Mouse (Mus musculus) urinary bladder, adult 2 months (tissue): ENCODE measurements around the gene Cdk17. TPM values are rescaled to one million over a fixed set of nuclear protein-coding genes. Genes with fewer than 3 reads are reported as not detected.

Experiments used
- DNase-seq: peaks from one replicate; pipeline ENCODE4 v3.0.0; 2022; ENCODE audit warnings: low spot score
- polyA plus RNA-seq: library from polyadenylated mRNA; depleted of rRNA; stranded (reverse); fragments of >200 nt; gene quantifications from 2 replicates; pipeline ENCODE4 v1.2.3, GENCODE M21; 2012; rRNA removed

Gene Cdk17
- polyA plus RNA-seq = 27.2 and 27.6 TPM in 2 replicates

DNA sequence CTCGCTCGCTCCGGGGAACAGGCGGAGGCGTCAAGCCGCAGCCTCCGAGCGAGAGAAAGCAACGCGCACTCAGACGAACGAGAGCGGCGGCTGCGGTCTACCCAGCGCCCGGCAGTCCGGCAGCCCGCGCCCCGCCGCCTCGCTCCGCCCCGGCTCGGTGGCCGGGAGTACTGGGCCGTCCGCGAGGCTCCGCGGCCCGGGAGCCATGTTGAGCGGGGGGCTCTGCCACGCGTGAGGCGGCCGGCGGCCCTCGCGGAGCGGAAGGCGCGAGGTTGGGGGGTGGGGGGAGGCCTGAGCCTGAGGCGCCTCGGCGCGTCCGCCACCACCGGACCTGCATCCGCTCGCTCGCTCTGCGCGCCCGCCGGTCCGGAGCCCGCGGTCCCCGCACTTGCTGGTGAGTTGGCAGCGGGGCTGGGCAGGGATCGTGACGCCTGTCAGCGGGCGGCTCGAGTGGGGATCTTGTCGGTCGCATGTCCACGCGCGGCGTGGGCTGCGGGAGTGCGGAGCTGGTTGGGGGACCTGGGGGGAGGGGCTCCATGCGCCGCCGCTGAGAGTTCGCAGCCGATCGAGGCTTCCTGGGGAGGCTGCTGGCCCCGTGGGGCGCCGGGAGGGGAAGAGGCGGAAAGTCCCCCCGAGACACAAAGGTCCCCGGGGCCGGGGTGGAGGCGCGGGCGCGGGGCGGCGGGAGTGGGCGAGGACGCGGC lies at the start of gene Cdk17:
Cdk17 (plus strand) TSS at position 69 of the 704 bp plus-strand sequence.
- peak; percentile 84 for DNase-seq

DNA sequence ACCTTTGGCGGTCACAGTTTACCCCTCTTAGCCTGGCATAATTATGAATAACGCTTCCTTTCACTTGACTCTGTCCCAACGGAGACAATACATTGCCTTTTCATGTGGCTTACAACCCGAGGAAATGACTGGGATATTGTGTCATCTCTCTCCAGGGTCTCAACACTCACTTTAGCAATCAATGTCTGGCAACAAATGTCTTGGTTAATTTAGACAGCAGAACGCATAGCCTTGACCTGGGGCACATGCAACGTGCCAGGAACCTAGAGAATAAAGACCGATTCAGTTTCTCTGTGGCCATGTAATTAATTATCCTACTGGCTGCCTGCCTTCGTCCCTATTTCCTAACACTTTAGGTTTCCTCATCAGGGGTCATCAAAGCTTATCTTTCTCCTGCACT lies 49.3 kb upstream of the Cdk17 start:
- DNase-seq = no peak

DNA sequence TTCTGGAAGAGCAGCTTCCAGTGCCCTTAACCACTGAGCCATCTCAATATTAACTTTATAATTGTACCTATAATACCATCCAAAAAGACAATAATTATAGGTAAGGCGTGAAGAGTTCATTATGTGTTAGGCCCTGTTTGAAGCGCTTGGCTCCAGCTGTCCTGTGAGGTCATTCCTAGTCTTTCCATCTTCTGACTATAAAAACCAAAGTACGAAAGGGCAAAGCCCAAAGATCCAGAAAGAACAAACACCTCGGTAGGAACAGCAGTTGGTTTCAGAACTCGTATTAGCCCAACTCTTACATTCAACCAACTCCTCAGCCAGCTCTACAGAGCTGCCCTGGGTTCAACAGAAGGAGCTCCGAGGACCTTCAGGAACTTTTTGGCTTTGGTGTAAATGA lies 48.7 kb upstream of the Cdk17 start:
- no peak for DNase-seq

DNA sequence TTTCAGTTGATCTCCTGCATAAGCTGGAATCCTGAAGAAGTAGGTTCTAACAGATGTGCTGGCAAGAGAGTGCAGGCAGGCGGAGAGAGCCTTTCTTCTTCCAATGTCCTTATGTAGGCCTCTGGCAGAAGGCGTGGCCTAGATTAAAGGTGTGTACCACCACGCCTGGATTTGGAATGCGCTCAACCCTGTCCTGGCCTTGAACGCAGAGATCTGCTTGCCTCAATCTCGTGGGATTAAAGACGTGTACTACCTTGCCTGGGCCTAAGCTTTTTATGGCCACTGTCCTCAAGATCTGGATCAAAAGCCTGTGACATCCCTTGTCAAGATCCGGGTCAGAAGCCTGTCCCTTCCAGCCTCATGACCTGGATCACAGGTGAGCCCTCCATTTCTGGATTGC lies 46.7 kb upstream of the Cdk17 start:
- no peak for DNase-seq

DNA sequence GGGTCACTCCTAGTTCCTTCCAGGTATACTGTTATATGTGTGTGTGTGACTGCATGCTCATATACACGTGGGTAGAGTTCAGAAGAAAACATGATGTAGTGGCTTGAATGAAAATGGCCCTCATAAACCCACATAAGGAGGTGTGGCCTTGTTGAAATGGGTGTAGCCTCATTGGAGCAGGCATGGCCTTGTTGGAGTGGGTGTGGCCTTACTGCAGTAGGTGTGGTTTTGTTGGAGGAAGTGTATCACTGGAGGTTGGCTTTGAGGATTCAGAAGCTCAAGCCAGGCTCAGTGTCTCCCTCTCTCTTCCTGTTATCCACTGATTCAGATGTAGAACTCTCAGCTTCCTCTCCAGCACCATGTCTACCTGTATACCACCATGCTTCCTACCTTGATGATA lies 45.9 kb upstream of the Cdk17 start:
- no peak for DNase-seq

DNA sequence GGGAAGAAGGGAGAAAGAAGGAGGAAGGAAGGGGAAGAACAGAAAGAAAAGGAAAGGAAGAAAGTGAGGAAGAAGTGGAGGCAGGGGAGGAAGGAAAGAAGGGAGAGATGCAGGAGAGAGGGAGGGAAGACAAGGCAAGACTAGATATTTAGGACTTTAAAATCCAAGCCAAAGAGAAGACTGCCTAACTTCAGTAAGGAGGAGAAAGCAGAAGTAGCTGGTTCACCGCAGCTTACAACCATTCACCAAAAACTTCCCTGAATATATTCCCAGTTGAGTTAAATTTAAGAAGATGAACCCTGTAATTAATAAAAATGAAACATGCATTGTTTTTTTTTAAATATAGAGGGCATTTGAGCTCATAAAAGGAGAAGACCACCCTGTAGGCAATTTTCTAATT lies 44.9 kb upstream of the Cdk17 start:
- no peak for DNase-seq

DNA sequence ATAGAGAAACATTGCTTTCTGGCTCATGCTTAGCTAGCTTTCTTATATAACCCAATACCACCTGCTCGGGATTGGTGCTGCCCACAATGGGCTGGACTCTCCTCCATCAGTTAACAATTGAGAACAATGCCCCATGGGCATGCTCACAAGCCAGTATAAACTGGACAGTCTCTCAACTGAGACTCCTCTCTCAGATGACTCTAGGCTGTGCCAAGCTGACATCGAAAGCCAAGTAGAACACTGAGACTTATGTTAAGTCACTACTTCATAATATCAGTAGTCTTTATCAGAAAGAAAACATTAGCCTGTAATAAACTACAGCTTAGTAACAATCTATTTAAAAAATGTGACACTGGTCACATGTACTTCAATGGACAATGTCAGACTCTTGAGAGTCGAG lies 44.0 kb upstream of the Cdk17 start:
- DNase-seq = no peak

DNA sequence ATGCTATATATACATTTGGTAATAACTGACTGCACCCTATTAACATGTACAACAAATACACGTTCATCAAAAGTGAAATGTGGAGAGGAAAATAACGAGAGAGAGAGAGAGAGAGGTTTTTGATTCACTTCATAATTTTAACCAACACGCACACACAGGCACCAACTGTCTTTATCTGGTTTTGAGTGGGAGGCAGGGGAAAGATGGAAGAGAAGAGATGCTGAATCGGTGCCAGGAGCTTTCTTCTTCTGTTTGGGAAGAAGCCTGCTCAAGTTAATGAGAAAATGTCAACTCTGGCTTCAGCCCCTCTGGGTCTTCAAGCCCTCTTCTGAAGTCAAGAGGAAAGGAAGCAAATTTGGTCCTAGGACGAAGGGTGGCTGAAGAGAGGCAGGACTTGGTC lies 40.9 kb upstream of the Cdk17 start:
- DNase-seq = no peak

DNA sequence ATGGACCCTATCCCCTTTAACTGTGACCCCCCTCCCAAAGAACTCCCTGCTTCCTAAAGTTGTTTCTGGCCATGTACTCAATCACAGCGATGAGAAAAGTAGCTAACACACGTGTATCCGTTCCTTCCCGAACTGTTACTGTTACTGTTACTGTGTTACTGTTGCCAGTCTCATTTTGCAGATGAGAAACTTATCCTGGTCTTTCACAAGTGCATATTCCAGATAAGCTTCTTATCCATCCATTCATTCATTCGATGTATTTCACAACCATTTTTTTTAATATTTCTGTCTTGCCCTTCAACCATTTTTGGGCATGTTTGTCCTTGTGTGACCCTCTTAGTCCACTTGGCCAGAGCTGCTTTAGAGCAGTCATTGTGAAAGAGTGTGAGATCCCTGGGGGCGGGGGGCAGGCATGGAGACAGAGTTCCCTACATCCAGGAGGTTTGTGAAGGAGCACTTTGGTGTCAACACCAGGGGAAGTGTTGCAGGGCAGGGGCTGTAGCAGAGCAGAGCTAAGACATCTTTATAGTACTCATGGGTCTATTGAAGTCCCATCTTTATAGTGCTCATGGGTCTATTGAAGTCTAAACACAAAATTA lies 39.3 kb upstream of the Cdk17 start:
- no peak for DNase-seq

DNA sequence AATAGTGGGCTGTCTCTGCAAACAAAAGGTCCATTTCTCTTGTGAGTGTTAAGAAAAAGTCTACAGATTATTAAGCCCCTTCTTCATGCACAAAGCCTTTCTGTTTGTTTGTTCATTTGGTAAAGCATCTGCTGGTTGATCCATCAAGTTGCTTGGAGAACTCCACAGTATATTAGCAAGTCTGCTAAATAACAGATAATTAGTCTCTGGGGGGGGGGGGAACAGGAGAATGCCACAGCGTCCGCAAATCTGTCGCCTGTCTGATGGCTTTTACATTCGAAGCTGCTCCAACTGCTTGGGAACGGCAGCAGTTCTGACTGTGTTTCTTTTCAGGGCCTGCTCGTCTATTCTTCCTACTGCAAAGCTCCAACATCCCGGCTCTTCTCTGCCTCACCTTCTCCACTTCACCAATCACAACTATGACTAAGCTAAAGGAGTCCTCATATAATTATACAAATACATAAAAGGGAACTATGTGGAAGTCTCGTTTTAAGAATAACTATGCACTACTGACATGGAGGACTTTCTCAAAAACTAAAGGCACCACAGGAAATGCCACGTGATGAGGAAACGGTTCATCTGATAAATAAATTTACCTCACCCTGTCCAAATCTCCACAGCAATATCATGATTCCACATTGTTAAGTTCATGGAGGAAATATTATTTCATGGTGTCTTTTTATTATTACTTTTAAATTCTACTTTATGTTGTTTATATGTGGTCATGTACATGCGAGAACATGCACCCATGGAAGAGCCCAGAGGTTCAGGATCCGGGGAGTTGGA lies 38.1 kb upstream of the Cdk17 start:
- no peak for DNase-seq

DNA sequence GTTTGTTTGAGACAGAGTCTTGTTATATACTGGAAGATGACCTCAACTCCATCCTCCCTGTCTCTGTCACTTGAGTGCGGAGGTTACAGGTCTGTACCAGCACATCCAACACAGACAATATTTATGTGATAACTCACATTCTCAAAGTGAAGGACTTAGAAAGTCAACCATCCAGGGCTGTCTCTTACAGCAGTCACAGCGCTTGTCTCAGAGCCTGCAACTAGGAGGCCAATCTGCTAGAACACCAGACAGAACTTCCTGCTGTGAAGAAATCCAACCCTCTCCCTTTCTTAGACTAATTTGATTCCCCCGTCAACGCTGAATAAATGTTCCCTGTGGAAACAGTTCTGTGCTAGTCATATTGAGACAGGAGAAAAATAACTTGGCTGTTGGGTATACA lies 37.4 kb upstream of the Cdk17 start:
- DNase-seq = no peak

DNA sequence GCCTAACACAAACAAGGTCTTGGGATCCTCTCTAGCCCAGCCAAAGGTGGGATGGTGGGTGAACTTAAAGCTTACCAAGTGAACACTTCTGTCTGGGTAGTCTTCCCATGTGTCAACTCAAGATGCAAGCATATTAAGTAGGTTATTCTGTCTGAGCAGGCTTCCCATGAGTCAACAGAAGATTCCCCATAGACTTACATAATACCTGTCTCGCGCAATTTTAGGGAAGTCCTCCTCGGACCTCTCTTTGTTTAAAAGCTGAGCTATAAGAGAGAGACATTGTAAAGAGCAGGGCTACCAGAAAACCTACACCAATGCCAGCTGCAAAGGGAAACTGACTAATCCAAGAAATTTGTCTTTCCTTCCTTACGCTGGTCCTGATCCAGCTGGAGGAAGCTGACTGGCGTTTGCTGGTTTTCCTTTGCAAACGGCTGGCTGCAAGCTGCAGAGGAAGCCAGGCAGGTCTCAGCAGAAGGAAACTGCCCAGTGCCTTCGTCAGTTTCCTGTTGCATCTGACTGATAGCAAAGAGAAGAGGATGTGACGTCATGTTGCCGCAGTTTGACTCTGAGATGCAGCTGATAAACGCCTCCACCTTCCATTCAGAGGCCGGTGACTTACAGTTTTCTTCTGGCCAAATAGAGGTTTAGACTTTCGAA lies 36.6 kb upstream of the Cdk17 start:
- DNase-seq = no peak

DNA sequence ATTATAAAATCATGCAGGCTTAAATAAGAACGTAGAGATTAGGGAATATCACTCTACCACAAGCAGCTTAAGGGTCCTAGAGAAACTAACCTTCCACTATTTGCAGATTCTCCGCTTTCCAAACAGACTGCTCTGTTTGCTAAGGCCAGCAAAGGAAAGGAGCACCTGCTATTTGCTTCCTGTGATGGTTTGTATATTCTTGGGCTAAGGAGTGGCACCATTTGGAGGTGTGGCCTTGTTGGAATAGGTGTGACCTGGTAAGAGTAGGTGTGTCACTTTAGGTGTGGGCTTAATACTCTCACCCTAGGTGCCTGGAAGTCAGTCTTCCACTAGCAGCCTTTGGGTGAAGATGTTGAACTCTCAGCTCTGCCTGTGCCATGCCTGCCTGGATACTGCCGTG lies 34.6 kb upstream of the Cdk17 start:
- no peak for DNase-seq

DNA sequence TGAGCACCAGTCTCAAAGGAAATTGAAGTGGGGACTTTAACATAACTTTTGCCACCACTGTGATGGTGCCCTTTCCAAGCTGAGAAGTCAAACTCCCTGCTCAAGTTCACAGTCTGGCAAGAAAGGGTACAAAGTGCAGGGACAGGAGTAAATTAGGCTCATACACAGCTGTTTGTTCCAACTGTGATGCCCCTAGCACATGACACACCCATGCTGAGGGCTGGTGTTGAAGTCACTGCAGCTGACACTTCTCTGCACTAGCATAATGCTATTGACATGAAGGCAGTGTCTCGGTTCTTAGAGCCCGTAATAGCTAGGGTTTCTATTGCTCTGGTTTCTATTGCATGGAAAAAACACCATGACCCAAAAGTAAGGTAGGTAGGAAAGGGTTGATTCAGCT lies 32.1 kb upstream of the Cdk17 start:
- DNase-seq = no peak

DNA sequence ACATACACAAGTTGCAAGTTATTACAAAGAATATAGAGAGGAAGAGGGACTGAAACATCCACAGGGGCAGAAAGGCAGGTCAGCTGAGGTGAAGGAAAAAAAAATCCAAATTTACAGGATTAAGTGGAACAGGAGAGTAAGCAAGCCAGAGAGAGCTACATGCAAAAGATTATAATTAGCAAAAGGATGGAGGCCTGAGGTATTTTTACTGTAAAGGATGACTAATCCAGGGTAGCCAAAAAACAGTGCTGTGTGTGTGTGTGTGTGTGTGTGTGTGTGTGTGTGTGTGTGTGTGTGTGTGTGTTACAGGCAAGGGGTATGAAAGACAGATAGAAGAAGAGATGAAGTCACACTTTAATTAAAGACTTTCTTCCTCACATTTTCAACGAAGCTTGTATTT lies 31.3 kb upstream of the Cdk17 start:
- no peak for DNase-seq

DNA sequence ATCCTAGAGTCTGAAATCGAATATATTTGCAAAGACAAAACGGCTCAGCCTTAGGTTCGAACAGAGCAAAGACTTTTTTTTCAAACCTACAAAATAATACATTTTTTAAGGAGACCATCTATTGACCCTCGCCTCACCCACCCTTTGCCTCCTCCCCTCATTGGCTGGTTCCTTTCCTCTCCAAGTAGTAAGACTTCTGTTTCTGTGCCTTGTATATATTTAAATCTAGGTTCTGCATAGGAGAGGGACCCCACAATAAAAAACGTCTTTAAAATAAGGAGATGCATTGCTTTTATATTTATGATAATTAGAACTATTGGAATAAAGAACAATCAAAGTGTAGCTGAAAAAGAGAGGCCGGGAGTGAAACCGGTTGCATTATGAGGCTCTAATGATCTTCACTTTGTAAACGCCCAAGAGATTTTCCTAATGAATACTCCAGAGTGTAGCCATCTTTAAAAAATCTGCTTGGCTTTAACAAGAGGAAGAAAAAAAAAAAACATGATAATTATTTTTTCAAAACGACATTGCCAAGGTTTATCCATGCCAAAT lies 30.7 kb upstream of the Cdk17 start:
- DNase-seq = no peak

DNA sequence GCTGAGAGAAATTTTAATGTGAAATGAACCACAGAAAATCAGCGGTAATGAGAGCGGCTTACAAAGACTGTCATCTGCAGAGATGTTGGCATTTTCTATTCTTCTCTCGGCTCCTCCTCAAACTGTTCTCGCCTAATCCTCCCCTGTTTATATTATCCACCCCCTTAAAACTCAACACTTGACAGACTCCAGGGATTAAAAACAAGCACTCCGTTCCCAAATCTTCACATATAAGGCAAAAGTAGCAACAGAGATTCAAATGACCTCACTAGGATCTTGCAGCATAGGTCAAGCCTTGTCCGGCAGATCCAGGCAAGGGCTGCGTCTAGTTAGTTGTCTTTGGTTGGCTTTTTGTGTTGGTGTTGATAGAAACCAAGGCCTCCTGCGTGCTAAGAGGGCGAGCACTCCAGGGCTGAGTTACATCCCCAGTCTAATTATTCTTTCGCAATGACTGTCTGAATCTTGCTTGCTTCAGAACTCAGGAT lies 30.2 kb upstream of the Cdk17 start:
- DNase-seq = no peak

DNA sequence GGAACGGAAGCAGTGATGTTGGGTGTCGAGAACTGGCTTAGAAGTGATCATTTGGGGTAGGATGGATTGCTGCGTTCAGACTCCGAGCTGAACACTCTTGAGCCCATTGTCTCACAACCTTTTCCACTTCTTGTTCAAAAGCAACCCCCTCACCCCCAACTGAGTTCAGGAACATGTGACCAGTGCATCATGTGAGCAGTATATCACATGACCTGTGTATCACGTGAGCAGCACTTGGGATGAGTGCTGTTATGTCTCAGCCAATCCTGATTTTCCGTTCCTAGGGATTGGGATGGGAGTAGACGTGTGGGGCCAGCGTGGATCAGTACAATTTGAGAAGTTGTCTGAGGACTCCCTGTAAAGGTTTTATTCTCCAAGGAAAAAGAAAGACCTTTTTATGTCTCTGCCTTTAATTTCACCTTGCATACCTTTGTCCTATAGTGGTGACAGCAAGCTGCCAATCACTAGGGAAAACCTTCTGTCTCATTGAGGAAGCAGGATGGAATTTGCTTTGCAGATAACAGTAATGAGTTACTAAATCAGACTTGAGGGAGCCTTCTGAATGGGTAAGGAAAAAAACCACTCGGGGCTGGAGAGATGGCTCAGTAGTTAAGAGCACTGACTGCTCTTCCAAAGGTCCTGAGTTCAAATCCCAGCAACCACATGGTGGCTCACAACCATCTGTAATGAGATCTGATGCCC lies 28.7 kb upstream of the Cdk17 start:
- no peak for DNase-seq

DNA sequence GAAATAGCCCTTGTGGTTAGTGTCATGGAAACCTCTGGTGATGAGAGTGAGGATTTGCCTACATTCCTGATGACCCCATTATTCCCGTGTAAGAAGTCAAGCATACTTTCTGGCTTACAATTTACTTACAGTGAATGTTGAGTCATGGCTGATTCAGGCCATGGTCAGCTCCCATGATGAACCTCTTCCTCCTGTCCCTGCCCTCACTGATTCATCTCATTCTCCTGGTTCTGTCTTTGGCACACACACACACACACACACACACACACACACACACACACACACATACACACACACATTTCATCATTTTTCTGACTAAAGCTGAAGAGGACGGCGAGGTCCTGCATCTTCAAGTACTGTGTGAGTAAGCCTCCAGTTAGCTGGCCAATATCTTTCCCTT lies 21.9 kb upstream of the Cdk17 start:
- no peak for DNase-seq

DNA sequence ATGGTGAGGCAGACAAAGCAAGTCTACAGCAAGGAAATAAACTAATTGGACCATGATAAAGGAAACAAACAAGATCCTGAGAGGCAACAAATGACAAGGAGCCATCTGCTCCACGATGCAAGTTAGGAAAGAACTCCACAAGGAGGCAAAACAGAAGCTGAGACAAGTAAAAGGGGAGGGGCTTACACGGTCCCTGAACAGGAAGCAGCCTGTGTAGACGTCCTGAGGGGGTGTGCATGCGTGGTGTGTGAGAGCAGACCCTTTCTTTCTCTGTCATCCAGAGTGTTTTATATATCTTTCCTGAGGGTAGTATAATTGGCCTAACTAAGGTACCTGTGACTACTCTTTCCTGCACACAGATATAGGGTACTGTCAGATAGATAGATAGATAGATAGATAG lies 19.9 kb upstream of the Cdk17 start:
- no peak for DNase-seq

DNA sequence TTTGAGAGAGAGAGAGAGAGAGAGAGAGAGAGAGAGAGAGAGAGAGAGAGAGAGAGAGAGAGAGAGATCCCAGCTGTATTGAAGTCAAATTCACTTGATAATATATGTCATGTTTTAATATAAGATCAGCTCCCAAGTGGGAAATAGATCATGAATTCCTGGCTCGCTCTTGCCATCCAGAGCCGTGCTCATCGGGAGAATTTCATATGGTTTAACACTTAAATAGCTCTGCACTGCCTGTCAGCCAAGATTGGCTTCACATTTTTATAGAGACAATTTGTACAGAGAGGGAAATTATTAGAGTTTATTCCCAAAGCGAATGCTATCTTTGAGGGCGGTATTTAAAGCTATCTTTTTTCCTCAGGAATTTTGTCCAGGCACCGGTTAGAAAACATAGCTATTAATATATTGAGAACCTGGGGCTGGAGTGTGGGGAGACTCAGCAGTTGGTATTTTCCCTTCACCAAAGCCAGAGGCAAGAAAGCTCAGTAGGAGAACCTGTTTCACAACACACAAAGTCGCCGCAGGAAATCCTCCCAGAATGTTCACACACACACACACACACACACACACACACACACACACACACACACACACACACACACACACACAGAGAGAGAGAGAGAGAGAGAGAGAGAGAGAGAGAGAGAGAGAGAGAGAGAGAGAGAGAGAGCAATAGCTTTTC lies 17.9 kb upstream of the Cdk17 start:
- no peak for DNase-seq
